Mouse (Mus musculus) layer of hippocampus, adult 9-11 months (tissue): ENCODE results near the gene 4921539E11Rik.

ENCODE experiments used
- DNase-seq: peaks from one replicate; pipeline ENCODE4 v3.0.0; 2022

Gene 4921539E11Rik

DNA sequence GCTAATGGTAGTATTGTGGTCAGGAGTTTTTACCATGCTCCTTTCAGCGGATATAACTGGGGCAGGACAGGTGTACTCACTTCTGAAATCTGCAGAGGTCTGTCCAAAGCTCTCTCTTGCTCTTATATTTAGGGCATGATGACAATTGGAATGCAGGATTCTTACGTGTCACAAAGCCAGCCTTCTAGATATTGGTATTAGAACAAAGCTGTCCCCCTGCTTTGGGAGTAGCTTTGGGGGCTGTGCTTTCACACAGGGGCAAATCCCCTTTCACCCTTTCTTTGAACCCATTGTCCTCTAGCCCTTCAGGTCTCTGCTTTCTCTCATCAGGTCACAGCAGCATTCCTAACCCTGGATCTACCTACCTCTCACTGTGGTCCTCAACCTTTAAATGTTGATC is at the start of gene 4921539E11Rik:
Gene 4921539E11Rik (minus strand): TSS at position 101 of the 400 bp plus-strand sequence.
- no peak for DNase-seq

DNA sequence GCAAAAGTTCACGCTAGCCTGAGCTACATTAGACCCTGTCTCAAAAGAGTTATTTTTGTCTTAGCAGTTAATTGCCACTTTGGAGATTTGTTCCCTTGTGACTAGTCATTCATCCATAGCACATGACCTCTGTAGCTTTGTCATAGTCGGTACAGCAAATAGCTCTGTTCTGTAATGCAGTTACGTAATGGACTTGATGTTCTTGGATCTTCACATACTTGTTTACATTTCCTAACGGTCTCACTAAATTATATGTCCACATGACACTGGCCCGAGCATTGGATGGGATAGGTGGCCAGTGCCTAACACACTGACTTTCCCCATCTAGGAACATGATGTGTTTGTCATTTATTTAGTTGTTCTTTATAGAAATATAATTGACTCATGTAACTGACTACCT is 44.5 kb upstream of the 4921539E11Rik start:
- no peak for DNase-seq

DNA sequence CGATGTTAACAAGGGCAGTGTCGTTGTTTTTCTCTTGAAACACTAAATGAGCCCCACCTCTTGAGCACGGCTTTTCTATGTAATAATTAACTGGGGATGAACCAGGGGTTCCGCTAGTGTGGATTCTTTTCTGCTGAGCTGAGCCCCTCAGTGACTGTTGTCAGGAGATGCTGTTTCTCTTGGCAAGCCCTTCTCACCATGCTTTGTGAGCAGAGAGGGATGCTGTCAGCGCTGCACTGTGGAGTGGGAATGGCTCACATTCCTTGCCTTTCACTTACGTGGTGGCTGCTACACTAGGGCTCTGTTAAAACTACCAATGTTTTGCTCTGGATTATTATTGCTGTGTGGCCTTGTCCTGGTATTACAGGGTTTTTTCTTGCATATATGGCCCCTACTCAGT is 38.7 kb upstream of the 4921539E11Rik start:
- no peak for DNase-seq

DNA sequence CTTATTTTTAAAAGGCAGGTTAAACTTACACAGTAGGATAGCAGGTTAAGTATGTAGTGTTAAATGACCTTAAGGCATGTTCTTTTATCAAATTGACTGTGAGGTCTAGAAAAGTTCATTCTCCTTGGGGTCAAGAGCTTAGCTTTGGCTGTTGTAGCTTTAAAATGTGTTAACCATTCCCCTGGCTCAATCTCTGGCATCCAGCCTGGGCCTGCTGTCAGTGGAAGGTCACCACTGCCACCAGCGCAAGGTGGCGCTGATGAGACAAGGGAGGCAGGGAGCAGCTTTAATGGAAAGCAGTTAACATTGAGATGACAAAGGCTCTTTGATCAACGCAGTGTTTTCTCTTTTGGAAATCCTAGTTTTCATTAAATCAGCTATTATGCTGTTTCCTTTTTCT is 36.3 kb upstream of the 4921539E11Rik start:
- no peak for DNase-seq

DNA sequence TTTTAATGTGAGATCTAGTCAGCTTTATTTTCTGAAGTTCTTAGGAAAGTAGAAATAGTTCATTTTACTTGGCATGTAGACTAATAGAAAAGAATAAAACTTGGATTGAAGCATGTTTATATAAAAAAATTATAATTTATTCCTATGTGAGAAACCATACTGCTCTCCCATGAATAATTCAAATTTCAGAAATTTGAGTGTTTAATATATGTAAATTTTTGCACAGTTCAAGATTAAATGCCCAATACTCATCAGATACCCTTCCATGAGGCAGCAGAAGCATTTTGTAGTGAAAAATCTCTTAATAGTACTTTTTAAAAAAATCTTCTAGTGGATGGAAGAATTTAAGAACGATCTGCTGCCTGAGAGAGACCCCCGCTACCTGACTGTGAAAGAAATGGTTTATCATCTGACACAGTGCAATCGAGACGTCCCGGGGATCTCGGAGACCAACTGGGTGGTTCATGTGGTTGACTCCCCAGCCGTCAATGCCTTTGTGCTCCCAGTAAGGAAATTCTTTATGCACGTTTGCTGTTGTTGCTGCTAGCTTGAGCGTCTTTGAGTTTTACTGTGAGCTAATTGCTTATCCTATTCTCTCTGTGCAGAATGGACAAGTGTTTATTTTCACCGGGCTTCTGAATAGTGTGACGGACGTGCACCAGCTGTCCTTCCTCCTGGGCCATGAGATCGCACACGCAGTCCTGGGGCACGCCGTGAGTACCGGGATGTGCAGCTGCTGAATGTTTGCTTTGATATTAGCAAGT is 34.2 kb upstream of the 4921539E11Rik start:
- DNase-seq, result no peak

DNA sequence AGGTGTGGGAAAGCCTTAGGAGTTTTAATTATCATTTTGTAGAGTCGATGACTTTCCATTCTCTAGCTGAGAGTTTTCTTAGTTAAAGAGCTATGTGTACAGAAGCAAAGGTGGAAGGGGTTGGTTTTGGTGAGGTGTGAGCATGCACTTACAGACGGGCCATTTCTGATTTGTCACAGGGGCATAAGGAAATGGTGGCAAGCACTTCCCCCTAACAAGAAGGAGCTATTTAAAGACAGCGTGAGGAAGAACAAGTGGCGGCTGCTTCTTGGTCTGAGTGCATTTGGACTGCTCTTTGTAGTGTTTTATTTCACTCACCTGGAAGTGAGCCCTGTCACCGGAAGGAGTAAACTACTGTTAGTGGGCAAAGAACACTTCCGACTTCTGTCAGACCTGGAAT is 30.8 kb upstream of the 4921539E11Rik start:
- DNase-seq, result no peak

DNA sequence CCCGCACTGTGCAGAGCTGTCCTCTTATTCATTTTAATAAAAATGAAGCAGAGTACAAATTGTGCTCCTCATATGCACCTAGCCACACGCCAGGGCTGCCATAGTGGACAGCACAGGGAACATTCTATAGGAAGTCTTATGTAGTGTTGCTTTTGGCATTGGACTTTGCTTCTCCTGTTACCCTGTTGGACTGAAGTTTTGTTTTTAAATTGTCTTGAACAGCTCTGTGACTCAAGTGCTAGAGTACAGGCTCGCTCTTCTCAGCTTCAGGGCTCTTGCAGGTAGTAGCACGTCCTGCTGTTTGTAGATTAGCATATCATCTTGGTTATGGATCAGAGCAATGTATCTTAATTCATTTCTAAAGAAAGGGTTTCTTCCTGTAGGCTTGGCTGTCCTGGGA is 25.2 kb upstream of the 4921539E11Rik start:
- DNase-seq, result no peak

DNA sequence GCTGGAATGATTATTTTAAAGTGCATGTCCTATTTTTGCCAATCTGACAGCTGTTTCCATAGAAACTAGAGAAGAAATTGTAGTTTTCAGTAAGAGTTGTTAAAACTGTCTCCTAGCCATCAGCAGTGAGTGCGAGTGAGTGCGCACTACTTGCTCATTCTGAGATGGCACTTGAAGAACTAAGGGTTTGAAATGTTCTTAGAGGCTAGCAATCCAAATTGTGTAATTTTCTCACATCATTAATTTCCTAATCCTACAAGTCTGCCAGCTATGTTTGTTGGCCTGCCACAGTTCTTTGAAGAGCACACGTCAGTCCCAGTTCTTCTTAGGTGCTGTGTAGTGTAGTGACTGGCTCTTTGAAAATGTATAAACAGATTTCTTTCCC is 23.9 kb upstream of the 4921539E11Rik start:
- DNase-seq, result no peak

DNA sequence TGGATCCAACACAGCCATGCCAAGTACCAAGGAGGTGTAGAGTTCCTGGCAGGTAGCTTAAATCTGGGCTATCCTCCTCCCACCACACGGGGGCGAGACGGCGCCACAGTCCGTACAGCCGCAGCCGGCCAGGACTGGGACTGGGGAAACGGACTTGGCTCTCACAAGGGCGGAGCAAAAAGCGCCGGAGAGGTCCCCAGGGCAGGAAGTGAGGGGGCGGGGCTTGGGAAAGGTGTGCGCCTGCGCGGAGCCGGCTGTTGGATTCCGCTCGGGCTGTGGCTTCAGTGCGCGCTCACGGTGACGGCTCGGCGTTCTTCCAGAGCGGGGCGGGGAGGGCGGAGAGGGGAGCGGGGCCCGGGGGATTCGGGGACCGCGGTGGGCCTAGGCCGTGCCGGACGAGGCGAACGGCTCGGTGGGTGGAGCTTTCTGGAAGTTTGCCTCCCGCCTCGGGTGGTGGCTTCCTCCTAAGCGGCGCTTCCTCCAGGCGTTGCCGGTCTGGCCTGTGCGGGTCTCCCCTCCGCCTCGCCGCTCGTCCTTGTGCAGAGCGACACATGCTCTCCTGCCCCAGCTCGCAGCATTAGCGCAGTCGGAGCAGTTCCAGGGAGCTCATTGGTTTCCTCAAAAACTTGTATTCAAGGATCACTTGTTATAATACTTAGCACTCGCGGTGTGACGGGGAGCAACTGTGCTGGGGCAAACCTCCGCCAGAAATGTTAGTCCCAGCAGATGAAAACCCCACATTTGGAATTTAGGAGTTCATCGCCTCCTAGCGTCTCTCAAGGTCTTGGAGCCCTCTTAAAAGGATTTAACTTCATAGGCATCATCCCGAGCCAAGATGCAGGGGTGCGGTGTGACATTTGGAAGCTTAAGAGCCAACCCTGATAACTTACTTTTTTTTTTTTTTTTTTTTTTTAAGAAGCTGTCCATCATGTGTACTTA is 23.2 kb upstream of the 4921539E11Rik start, which contains the start of gene Oma1:
Gene Oma1 (plus strand): TSS at position 226 of the 939 bp plus-strand sequence.
- DNase-seq, result peak; percentile 97

DNA sequence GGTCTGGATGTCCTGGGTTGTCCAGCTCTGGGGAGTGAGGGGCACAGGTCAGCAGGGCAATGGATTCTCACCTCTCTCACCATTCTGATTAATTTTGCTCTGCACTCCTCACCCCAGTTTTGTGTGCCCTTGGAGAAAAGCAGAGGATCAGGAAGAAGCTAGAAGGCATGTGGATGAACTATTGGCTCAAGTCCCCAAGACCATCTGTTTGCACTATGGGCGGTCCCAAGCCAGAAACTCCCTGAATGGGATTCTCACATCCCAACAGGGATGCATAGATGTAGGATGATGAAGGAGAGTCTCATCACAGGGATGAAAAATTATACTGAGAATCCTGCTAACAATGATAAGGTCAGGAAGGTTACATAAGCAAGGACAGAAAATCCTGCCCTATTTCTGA is 13.2 kb upstream of the 4921539E11Rik start:
- DNase-seq, result no peak

DNA sequence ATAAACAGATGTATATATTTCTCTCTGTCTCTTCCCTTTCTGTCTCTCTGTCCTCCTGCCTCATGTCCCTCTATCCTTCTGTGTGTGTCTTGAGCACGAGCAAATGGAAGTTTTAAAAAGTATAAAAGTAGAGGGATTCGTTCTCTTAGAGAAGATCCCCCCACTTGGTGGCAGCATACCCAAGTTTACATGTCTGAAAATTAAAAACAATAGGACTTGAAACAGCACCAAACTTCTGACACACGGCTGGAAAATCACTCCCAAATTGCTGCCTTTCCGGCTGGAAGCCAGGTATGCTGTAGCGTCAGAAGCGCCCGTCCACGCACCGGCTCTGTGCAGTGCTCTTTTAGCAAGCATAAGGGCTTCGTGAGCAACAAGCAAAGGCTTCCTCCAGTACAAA is 8.7 kb upstream of the 4921539E11Rik start:
- peak; percentile 23 for DNase-seq

DNA sequence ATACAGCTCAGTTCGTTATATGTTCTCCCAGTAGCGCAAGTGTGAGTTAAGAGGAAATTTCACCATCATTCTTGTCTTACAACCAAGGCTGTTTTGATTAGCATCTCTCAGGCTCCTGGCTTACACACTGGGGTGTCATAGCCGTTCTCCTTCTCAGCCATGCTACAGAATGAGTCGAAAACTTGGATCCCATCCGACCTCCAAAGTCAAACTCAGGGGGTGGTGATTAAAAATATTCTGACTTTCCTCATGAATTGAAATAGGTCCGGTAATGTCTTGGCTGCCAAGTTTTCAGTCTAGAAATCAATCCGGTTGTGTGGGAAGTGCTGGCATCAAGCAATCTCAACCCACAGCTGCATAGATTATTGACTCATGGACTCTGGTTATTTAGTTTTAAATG is 2.3 kb downstream of the 4921539E11Rik start:
- DNase-seq, result peak; percentile 11

DNA sequence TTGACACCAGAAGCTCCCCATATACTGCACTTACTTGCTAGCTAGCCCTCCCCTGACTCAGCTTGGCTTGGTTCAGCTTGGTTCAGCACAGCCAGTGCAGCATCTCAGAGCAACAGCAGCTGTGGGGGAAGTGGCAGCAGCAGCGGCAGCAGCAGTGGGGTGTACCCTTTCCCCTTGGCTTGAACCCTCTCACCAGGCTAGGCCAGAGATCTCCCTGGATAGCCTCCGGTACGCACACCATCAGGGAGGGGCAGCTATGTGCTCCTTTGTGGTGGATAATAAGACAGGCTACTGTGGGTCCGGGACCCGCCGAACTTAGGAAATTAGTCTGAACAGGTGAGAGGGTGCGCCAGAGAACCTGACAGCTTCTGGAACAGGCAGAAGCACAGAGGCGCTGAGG is 17.6 kb downstream of the 4921539E11Rik start:
- no peak for DNase-seq

DNA sequence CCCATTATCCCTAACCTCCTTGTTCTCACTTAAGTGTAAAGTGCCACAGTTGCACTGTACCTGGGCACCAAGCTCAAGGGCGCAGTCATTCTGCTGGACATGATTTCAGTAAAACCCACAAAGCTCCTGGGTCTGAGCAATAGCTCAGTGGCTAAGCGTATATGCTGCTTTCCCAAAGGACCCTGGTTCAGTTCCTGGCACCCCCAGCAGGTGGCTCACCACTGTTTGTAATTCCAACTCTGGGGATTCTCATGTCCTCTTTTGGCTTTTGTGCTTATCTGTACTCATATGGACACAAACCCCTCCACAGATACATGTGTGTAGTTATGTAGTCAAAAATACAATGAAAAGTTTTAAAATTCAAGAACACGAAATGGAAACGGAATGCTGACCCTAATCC is 21.3 kb downstream of the 4921539E11Rik start:
- no peak for DNase-seq

DNA sequence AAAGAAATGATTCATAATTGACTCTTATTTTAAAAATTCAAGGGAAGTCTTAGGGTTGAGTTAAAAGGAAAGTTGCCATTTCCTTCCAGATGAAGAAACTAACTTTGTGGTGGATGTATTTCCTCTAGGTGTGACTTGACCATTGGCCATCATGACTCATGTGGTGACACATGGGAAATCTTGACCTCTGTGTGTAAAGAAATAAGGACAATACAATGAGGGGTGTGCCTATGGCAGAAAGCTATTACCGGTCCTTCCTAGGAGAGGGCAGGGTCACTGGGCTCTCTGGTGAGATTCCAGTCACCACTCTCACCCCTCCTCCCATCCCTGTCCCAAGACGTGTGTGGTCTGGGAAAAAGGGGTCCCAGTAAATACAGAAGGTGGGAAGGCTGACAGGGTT is 25.5 kb downstream of the 4921539E11Rik start:
- no peak for DNase-seq

DNA sequence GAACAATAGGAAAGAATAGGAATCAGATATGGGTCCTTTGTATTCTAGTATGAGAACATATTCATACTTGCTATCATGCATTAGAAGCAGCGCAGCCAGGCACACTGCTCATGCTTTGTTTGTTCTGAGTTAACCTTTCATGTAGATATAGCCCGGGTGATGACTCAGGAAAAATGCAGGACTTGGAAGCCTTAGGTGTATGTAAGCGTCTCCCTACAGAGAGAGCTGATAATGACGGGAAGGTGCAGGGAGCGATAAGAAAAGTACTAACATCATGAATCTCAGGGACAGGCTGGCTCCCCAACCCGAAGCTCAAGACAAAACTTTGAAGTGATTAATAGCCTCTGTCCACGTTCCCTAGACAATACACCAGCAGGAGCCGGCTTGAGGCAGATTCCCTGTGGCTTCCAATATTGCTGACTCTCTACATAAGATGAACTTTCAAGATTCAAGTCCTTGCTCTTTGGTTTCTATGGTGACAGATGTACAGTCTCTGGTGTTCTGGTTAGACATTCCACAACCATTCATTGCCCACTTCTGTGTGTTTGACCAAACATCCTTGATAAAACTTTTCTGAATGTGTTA is 26.8 kb downstream of the 4921539E11Rik start:
- DNase-seq, result no peak

DNA sequence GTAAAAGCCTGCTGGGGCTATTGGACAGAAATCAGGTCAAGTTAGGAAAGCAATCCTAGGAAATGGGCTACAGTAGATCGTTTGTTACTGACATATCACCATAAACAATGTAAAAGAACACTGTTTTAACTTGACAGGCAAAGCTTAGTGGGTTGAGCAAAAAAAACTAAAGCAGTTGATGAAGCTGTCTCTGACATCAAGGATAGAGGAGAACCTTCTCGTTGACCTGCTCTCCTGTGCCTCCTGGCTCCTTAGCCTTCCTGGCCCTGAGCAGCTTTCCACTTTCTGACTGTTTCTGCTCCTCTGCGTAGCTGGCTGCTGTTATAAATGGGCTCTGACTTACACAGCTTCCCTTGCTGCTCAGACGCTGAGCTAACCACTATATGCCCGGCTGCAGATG is 27.3 kb downstream of the 4921539E11Rik start:
- no peak for DNase-seq

DNA sequence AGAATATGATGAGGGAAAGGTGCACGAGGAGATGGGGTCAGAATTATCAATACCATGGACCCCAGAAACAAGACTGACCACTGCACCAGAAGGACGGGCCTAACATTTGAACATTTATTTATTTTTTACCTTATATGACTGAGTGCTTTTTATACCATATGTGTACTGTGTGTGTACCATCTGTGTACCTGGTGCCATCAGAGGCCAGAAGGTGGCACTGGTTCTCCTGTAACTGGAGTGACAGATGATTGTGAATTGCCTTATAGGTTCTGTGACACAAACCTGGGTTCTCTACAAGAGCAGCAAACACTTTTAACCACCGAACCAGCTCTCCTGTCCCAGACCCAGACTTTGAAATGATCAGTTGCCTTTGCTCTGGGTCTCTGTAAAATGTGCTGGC is 31.8 kb downstream of the 4921539E11Rik start:
- DNase-seq, result no peak

DNA sequence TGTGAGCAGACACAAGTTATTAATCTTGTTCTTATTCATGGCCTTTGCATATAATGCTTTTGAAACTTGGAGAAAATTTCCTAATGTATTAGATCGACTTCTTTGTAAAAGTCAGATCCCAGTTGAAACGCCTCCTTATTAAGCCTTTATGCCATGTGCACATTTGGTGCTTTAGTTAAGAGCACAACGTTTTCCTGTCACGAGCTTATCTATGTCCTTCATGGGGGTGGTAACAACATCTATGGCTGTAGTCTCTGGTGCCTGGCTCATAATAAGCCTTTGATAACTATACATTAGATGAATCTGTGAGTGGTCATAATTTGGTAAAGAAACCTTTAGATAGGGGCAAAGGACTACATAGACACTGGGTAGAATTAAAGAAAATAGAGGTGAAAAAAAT is 36.8 kb downstream of the 4921539E11Rik start:
- no peak for DNase-seq

DNA sequence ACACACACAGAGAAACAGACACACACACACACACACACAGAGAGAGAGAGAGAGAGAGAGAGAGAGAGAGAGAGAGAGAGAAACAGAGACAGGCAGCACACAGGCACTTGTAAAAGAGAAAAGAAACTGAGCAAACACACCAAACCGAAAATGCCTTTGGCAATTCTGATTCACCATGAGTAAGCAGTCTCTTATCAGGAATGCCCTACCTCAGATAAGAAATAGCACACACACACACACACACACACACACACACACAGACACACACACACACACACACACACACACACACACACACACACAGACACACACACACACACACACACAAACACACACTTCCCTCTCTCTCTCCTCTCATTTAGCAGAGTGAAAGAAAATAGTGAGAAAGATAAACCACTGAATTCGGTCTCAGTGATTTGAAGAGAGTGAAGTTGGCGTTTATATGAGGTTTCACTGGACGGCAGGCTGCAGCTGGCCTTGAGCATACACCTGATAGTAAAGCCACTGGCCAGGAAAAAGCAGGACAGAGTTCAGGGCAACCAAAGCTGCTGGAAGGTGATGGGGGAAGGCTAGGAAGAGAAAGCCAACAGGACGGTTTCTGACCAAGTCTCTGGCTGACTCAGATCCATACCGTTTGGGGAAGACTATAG is 41.1 kb downstream of the 4921539E11Rik start:
- DNase-seq, result no peak

DNA sequence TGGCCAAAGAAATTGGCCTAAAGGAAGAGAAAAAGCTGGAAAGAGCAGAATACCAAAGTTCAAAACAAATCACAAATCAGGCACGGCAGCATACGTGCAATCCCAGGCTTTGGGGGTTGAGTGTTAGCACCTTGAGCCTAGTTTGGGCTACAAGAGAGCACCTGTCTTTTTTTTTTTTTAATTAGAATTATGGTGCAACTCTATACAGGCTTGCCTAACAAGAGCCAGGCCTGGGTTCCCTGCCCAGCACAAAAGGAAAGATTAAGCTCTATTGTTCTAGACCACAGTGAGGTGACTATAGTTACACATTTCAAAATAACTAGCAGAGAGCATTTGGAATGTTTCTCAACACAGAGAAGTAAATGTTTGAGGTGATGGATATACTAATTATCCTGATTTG is 42.9 kb downstream of the 4921539E11Rik start:
- DNase-seq, result no peak

DNA sequence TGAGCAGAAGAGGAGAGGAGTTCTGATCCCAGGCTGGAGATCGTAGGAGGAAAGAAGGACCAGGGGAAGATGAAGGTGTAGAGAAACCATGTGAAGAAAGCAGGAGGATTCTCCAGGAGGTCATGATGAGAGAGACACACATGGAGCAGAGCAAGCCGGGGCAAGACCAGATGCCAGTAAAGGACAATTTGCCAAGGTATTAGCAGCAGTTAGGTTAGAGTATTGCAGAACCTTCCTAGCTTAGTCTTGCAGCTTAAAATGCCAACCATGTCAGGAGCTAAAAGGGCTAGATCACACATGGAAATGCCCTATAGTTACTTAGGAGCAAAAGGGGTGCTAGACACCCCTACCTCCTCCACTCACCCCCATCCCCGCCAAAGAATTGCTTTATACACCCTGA is 43.4 kb downstream of the 4921539E11Rik start:
- no peak for DNase-seq

DNA sequence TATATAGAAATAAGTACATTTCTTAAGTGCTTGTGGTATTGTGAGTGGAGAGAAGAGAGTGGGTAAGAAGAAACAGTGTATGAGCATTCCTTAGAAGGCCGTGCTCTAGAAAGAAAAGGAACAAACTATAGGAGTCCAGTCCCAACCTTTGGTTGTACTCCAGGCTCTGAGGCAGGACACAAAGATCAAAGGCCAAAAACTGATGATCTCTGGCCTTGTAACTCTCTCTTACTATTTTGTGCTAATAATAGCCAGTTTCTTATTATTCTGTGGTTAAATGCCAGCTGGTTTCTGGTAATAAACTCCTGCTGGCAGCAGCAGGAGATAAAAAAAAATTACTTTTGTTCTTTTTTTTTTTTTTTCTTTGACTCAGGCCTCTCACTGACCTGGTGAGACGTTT is 58.5 kb downstream of the 4921539E11Rik start:
- DNase-seq, result no peak
